In the genomic region with DNA sequence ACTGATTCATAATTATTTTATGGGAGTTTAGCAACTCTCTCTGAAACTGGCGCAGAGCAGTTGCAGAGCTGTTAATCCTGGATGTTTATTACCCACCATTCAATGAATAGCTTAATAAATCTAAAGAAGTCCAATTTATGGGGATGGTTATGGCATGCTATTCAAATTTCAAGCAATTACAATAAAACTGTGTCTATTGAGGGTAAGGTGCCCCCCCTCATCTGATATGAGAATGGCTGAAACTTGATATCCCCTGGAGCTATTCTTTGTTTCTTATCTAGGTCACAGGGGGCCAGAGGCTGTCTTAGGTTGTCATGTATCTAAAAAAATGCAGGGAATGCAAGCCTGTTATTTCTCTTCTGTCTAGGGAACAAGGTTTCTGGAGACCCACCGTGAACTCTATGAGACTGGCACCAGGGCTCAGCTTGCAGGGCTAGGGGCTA, we compare ENCODE assay signal across 39 mouse cellular contexts. TPM values are rescaled to one million over a fixed set of nuclear protein-coding genes. Genes with fewer than 3 reads are reported as not detected.
DNase-seq lines count a peak whose midpoint lies in the region; ATAC-seq and TF ChIP-seq lines count a peak whose summit lies in the region.
"Had no signal": no experiment of that assay in that cellular context is flagged by ENCODE, and none has a peak within 500 bp of the region (broad histone marks: within the 10 kb centered on the region; RNA-seq: fewer than 3 reads in every experiment).

No protein-coding gene starts in this region.

- no peak overlapping the region for H3K4me2 ChIP-seq in heart, embryonic 15.5 days
- H3K4me2 ChIP-seq in neural tube, embryonic 15.5 days = no peak overlapping the region
- H3K4me2 ChIP-seq: embryonic facial prominence, embryonic 13.5 days; forebrain, embryonic 15.5 days; hindbrain, embryonic 13.5 days; kidney, embryonic 15.5 days; limb, embryonic 13.5 days; liver, embryonic 11.5 days; lung, embryonic 15.5 days had no signal

- peaks cover 16% of the 10 kb centered on the region for H3K4me1 ChIP-seq in heart, embryonic 10.5 days
- peaks cover 13% of the 10 kb centered on the region for H3K4me1 ChIP-seq in heart, embryonic 15.5 days (replicated peaks)
- H3K4me1 ChIP-seq in neural tube, embryonic 15.5 days = peaks cover 11% of the 10 kb centered on the region
- H3K4me1 ChIP-seq in cerebellum, adult 2 months (ENCODE audit: control insufficient read depth, insufficient read depth, low read length) = no peaks in the 10 kb centered on the region
- H3K4me1 ChIP-seq: embryonic facial prominence, embryonic 13.5 days; forebrain, embryonic 15.5 days; kidney, embryonic 15.5 days; limb, embryonic 13.5 days; lung, embryonic 15.5 days; midbrain, embryonic 10.5 days had no signal

- no peaks in the 10 kb centered on the region for H3K27me3 ChIP-seq in heart, embryonic 10.5 days (ENCODE audit: insufficient read depth, poor library complexity, severe bottlenecking)
- no peaks in the 10 kb centered on the region for H3K27me3 ChIP-seq in heart, embryonic 15.5 days
- H3K27me3 ChIP-seq in neural tube, embryonic 15.5 days (replicated peaks) = no peaks in the 10 kb centered on the region
- no peaks in the 10 kb centered on the region for H3K27me3 ChIP-seq in cerebellum, adult 2 months (ENCODE audit: control insufficient read depth, insufficient read depth, low read length)
- H3K27me3 ChIP-seq: embryonic facial prominence, embryonic 13.5 days; forebrain, embryonic 15.5 days; hindbrain, embryonic 13.5 days; kidney, embryonic 15.5 days; limb, embryonic 13.5 days; lung, embryonic 15.5 days; Patski had no signal

- no peak for DNase-seq in heart, embryonic 10.5 days (ENCODE audit: low spot score)
- no peak for DNase-seq in heart, postnatal 14 days
- DNase-seq in heart, adult 18-20 months = no peak
- DNase-seq in Muller cell, postnatal 12 days (ENCODE audit: inconsistent ontology term) = peak; percentile 14
- DNase-seq in adrenal gland, postnatal 4 days (ENCODE audit: low spot score in 2 of 2) = no peak
- no peak for DNase-seq in cerebellum, adult 2 months
- DNase-seq: adrenal gland, postnatal 14 days; cerebellum, adult 11-12 months; cerebellum, postnatal 10 days; gastrocnemius, postnatal 25 days; kidney, adult 18-20 months; kidney, postnatal 25 days; thymus, adult 2 months; thymus, postnatal 36 days had no signal

- no peak for TF ChIP-seq CTCF in cerebellum, adult 2 months (IDR thresholded peaks at IDR 0.05; ENCODE audit: borderline replicate concordance, insufficient read depth, low read depth, low read length)

- no peak overlapping the region for H3K9ac ChIP-seq in heart, embryonic 15.5 days
- H3K9ac ChIP-seq in neural tube, embryonic 15.5 days (replicated peaks) = no peak overlapping the region
- H3K9ac ChIP-seq: embryonic facial prominence, embryonic 13.5 days; forebrain, embryonic 15.5 days; hindbrain, embryonic 13.5 days; kidney, embryonic 15.5 days; limb, embryonic 13.5 days; lung, embryonic 15.5 days had no signal

- peak overlapping the region; percentile 69 for H3K27ac ChIP-seq in heart, embryonic 10.5 days
- peak overlapping the region; percentile 47 for H3K27ac ChIP-seq in heart, embryonic 15.5 days
- H3K27ac ChIP-seq in neural tube, embryonic 15.5 days (replicated peaks) = 0 out of 2 replicates have a peak overlapping the region, but pooled peaks have one; percentile 30
- no peak overlapping the region for H3K27ac ChIP-seq in cerebellum, adult 2 months (ENCODE audit: insufficient read depth, low read length)
- H3K27ac ChIP-seq: embryonic facial prominence, embryonic 13.5 days; forebrain, embryonic 10.5 days; forebrain, embryonic 15.5 days; hindbrain, embryonic 13.5 days; kidney, embryonic 15.5 days; limb, embryonic 13.5 days; lung, embryonic 15.5 days; midbrain, embryonic 10.5 days had no signal

- no peak for TF ChIP-seq POLR2A in cerebellum, adult 2 months (IDR thresholded peaks at IDR 0.05; ENCODE audit: borderline replicate concordance, insufficient read depth, low read length)

- 38% methylated on average over 2 of the region's 2 CpGs for WGBS in heart, embryonic 10.5 days
- WGBS in heart, embryonic 15.5 days = 26% methylated on average over 2 of the region's 2 CpGs
- WGBS in neural tube, embryonic 15.5 days = 11% methylated on average over 2 of the region's 2 CpGs
- 58% methylated on average over 2 of the region's 2 CpGs for WGBS in cerebellum, adult 2 months

- no peak; the same call in 1 of the 2 replicates for ATAC-seq in heart, embryonic 15.5 days (replicated peaks; ENCODE audit: insufficient number of reproducible peaks, insufficient read depth, low FRiP score, low read depth)
- ATAC-seq in neural tube, embryonic 15.5 days (ENCODE audit: low FRiP score) = peak; percentile 24; the same call in 1 of the 2 replicates
- ATAC-seq: forebrain, embryonic 15.5 days; midbrain, embryonic 16.5 days; Patski had no signal

- H3K4me3 ChIP-seq in heart, embryonic 10.5 days = no peak overlapping the region
- no peak overlapping the region for H3K4me3 ChIP-seq in heart, embryonic 15.5 days
- H3K4me3 ChIP-seq in neural tube, embryonic 15.5 days (replicated peaks) = no peak overlapping the region
- no peak overlapping the region for H3K4me3 ChIP-seq in cerebellum, adult 2 months (replicated peaks; ENCODE audit: insufficient read depth, low read depth, low read length)
- H3K4me3 ChIP-seq: embryonic facial prominence, embryonic 13.5 days; forebrain, embryonic 10.5 days; forebrain, embryonic 15.5 days; hindbrain, embryonic 13.5 days; kidney, embryonic 15.5 days; limb, embryonic 13.5 days; lung, embryonic 15.5 days; midbrain, embryonic 10.5 days; myocyte had no signal

- intact Hi-C loops in heart, postnatal 14 days (cut with DNase I) = no loop called here

- H3K36me3 ChIP-seq in heart, embryonic 10.5 days = no peaks in the 10 kb centered on the region
- H3K36me3 ChIP-seq in heart, embryonic 15.5 days = no peaks in the 10 kb centered on the region
- H3K36me3 ChIP-seq in neural tube, embryonic 15.5 days = no peaks in the 10 kb centered on the region
- H3K36me3 ChIP-seq: embryonic facial prominence, embryonic 13.5 days; forebrain, embryonic 10.5 days; forebrain, embryonic 15.5 days; G1E; hindbrain, embryonic 13.5 days; kidney, embryonic 15.5 days; limb, embryonic 13.5 days; lung, embryonic 15.5 days; midbrain, embryonic 10.5 days had no signal

- no peaks in the 10 kb centered on the region for H3K9me3 ChIP-seq in heart, embryonic 10.5 days
- H3K9me3 ChIP-seq in heart, embryonic 15.5 days (replicated peaks) = no peaks in the 10 kb centered on the region
- H3K9me3 ChIP-seq in neural tube, embryonic 15.5 days (replicated peaks) = no peaks in the 10 kb centered on the region
- H3K9me3 ChIP-seq: embryonic facial prominence, embryonic 13.5 days; forebrain, embryonic 10.5 days; forebrain, embryonic 15.5 days; hindbrain, embryonic 13.5 days; kidney, embryonic 15.5 days; limb, embryonic 13.5 days; lung, embryonic 15.5 days; midbrain, embryonic 10.5 days had no signal

RNA-seq across cellular contexts. Expression of gene Capn13, which starts 31.9 kb away (rescaled TPM):
- polyA plus RNA-seq in heart, embryonic 10.5 days (2016; fragmentation: Nextera tagmentation; extraction: Ambion mirVana) = not detected in 2 replicates
- not detected for total RNA-seq in heart, postnatal 14 days (2021)
- 0.05 and 0.09 TPM in 2 replicates for polyA plus RNA-seq in heart, embryonic 15.5 days (2015; fragmentation: Nextera tagmentation; extraction: Ambion mirVana)
- total RNA-seq in heart, adult 18-20 months (2021) = not detected
- polyA plus RNA-seq in neural tube, embryonic 15.5 days (2015; fragmentation: Nextera tagmentation; extraction: Ambion mirVana) = 0.18 and 0.24 TPM in 2 replicates
- not detected for total RNA-seq in adrenal gland, postnatal 4 days (2021)
- 0.10 and 0.11 TPM in 2 replicates for polyA plus RNA-seq in cerebellum, adult 2 months (2012; rRNA removed)
- total RNA-seq: adrenal gland, postnatal 14 days; common myeloid progenitor, adult 5-6 weeks; G1E; gastrocnemius, adult 18-20 months; gastrocnemius, postnatal 25 days; heart, adult 8-10 months; layer of hippocampus, adult 18-20 months; layer of hippocampus, postnatal 10 days; left cerebral cortex, adult 18-20 months; left cerebral cortex, postnatal 14 days had no signal
- polyA plus RNA-seq: C2C12; embryonic facial prominence, embryonic 13.5 days; forebrain, embryonic 10.5 days; forebrain, embryonic 15.5 days; frontal cortex, adult 2 months; G1E; hindbrain, embryonic 13.5 days; kidney, embryonic 15.5 days; limb, embryonic 13.5 days; liver, embryonic 11.5 days; liver, embryonic 16.5 days; lung, embryonic 15.5 days; midbrain, embryonic 10.5 days; midbrain, embryonic 16.5 days; myocyte; Patski had no signal
